Mouse (Mus musculus) layer of hippocampus, postnatal 14 days (tissue): ENCODE data around the gene Dusp6. TPM values are rescaled to one million over a fixed set of nuclear protein-coding genes. Genes with fewer than 3 reads are reported as not detected.

Source experiments
- DNase-seq, 2 experiments: peaks; one replicate each; pipeline ENCODE4 v3.0.0; 2021 to 2022; ENCODE audit warnings: low spot score in 2 of 2, mixed read lengths in 1 of 2
- total RNA-seq, 2 experiments: library from RNA; stranded (reverse); gene quantifications; 2 replicates each; pipeline ENCODE4 v1.2.3; 2021

Dusp6 gene
- total RNA-seq, 2 experiments from 2014 or later, result 75.7 to 83.9 TPM

- DNase-seq, result no peak
Measured at GRCm38 (mm10) chr10:99270406-99270805, 7.4 kb downstream of the Dusp6 start.

GRCm38 (mm10) chr10:99271016-99271415, 8.0 kb downstream of the Dusp6 start:
- no peak for DNase-seq

- DNase-seq, result no peak
Measured at GRCm38 (mm10) chr10:99273006-99273405, 10.0 kb downstream of the Dusp6 start.

GRCm38 (mm10) chr10:99274640-99275039, 11.6 kb downstream of the Dusp6 start:
- DNase-seq, result no peak

- no peak for DNase-seq
Measured at GRCm38 (mm10) chr10:99279067-99279880, 16.2 kb downstream of the Dusp6 start.

- no peak for DNase-seq
Measured at GRCm38 (mm10) chr10:99283981-99284385, 21.0 kb downstream of the Dusp6 start.

GRCm38 (mm10) chr10:99284918-99285317, 21.9 kb downstream of the Dusp6 start:
- DNase-seq, result no peak

GRCm38 (mm10) chr10:99285759-99286158, 22.7 kb downstream of the Dusp6 start:
- no peak for DNase-seq

- no peak for DNase-seq
Measured at GRCm38 (mm10) chr10:99286213-99286612, 23.2 kb downstream of the Dusp6 start.

GRCm38 (mm10) chr10:99286787-99287186, 23.8 kb downstream of the Dusp6 start:
- no peak for DNase-seq

GRCm38 (mm10) chr10:99287206-99287605, 24.2 kb downstream of the Dusp6 start:
- DNase-seq, result no peak

- DNase-seq, result no peak
Measured at GRCm38 (mm10) chr10:99289176-99289575, 26.1 kb downstream of the Dusp6 start.

GRCm38 (mm10) chr10:99293111-99293640, 30.1 kb downstream of the Dusp6 start:
- no peak for DNase-seq

- DNase-seq, result no peak
Measured at GRCm38 (mm10) chr10:99297721-99298120, 34.7 kb downstream of the Dusp6 start.

- DNase-seq, result no peak
Measured at GRCm38 (mm10) chr10:99298328-99299295, 35.6 kb downstream of the Dusp6 start.

GRCm38 (mm10) chr10:99299303-99299702, 36.3 kb downstream of the Dusp6 start:
- DNase-seq, result no peak

GRCm38 (mm10) chr10:99302051-99302450, 39.0 kb downstream of the Dusp6 start:
- no peak for DNase-seq

GRCm38 (mm10) chr10:99308837-99309236, 45.8 kb downstream of the Dusp6 start:
- DNase-seq, result no peak

GRCm38 (mm10) chr10:99309617-99310016, 46.6 kb downstream of the Dusp6 start:
- DNase-seq, result no peak

GRCm38 (mm10) chr10:99310204-99310603, 47.2 kb downstream of the Dusp6 start:
- DNase-seq, result no peak

GRCm38 (mm10) chr10:99311956-99312355, 48.9 kb downstream of the Dusp6 start:
- no peak for DNase-seq

GRCm38 (mm10) chr10:99314366-99314765, 51.3 kb downstream of the Dusp6 start:
- DNase-seq, result no peak
